Mouse (Mus musculus) forebrain, embryonic 15.5 days (tissue): Measurements from ENCODE around the gene Adarb2. TPM values are rescaled to one million over a fixed set of nuclear protein-coding genes. Genes with fewer than 3 reads are reported as not detected.

Experiments used
- ATAC-seq: fragments of 200-750 bp; cut with Nextera tagmentation; replicated peaks from 2 replicates; pipeline ENCODE4 v1.8.0; 2017; ENCODE audit warnings: mild to moderate bottlenecking, moderate TSS enrichment, moderate library complexity
- H3K27ac ChIP-seq: fragments of 300-500 bp; sonication (generic); replicated peaks from 2 replicates; pipeline ENCODE4 v1.5.1; 2015; ENCODE audit warnings: mild to moderate bottlenecking, inconsistent platforms
- H3K27me3 ChIP-seq: fragments of 300-500 bp; sonication (generic); 2 replicates; pipeline ENCODE4 v1.6.1; 2015; ENCODE audit warnings: inconsistent platforms
- H3K36me3 ChIP-seq: fragments of 300-500 bp; sonication (generic); 2 replicates; pipeline ENCODE4 v1.6.1; 2015; ENCODE audit warnings: mild to moderate bottlenecking, inconsistent platforms
- H3K4me1 ChIP-seq: fragments of 300-500 bp; sonication (generic); 2 replicates; pipeline ENCODE4 v1.6.1; 2015; ENCODE audit warnings: inconsistent platforms
- H3K4me2 ChIP-seq: fragments of 300-500 bp; sonication (generic); replicated peaks from 2 replicates; pipeline ENCODE4 v1.6.1; 2015; ENCODE audit warnings: mild to moderate bottlenecking, inconsistent platforms
- H3K4me3 ChIP-seq: fragments of 300-500 bp; sonication (generic); 2 replicates; pipeline ENCODE4 v1.5.1; 2015; ENCODE audit warnings: mild to moderate bottlenecking, inconsistent platforms
- H3K9ac ChIP-seq: fragments of 300-500 bp; sonication (generic); replicated peaks from 2 replicates; pipeline ENCODE4 v1.6.1; 2015; ENCODE audit warnings: mild to moderate bottlenecking, inconsistent platforms
- H3K9me3 ChIP-seq: fragments of 300-500 bp; sonication (generic); 2 replicates; pipeline ENCODE4 v1.6.1; 2016; ENCODE audit warnings: inconsistent platforms
- WGBS: fragments of 180-500 bp; shearing (Covaris S2); methylation state at CpG from one replicate; pipeline ENCODE4 v1.1.7; 2015; ENCODE audit warnings: mixed read lengths; 5-methylcytosine and 5-hydroxymethylcytosine counted together
- polyA plus RNA-seq: library from polyadenylated mRNA; unstranded; fragments of >200 nt; fragmentation: Nextera tagmentation; extraction: Ambion mirVana; gene quantifications from 2 replicates; pipeline ENCODE4 v1.2.1, GENCODE M21; 2015

Gene Adarb2
- polyA plus RNA-seq, 1 experiment from 2014 or later, result 19.9 TPM

GRCm38 (mm10) chr13:8519204-8519603 lies 316.5 kb downstream of the Adarb2 start:
- ATAC-seq, result no peak
- no peaks in the 10 kb centered on the region for H3K36me3 ChIP-seq
- H3K4me1 ChIP-seq, result no peaks in the 10 kb centered on the region
- H3K4me3 ChIP-seq, result no peak overlapping the region
- no peaks in the 10 kb centered on the region for H3K9me3 ChIP-seq
- H3K9ac ChIP-seq, result no peak overlapping the region
- H3K27ac ChIP-seq, result no peak overlapping the region
- 80% methylated on average over 5 of the region's 5 CpGs for WGBS
- no peaks in the 10 kb centered on the region for H3K27me3 ChIP-seq
- H3K4me2 ChIP-seq, result no peak overlapping the region

GRCm38 (mm10) chr13:8525748-8526631 lies 323.3 kb downstream of the Adarb2 start:
- ATAC-seq, result no peak

GRCm38 (mm10) chr13:8534265-8535113 lies 331.8 kb downstream of the Adarb2 start:
- no peak overlapping the region for H3K27ac ChIP-seq
- WGBS, result 88% methylated on average over 9 of the region's 9 CpGs
- no peaks in the 10 kb centered on the region for H3K4me1 ChIP-seq
- H3K27me3 ChIP-seq, result no peaks in the 10 kb centered on the region
- H3K9me3 ChIP-seq, result no peaks in the 10 kb centered on the region
- H3K4me2 ChIP-seq, result no peak overlapping the region
- ATAC-seq, result no peak
- no peak overlapping the region for H3K9ac ChIP-seq
- H3K36me3 ChIP-seq, result no peaks in the 10 kb centered on the region
- no peak overlapping the region for H3K4me3 ChIP-seq

More at GRCm38 (mm10) chr13:8525748-8526631, 323.3 kb downstream of the Adarb2 start:
- Histone ChIP-seq H3K9me3 (no peaks in the 10 kb centered on the region), H3K4me1 (no peaks in the 10 kb centered on the region), H3K9ac (no peak overlapping the region), H3K27me3 (no peaks in the 10 kb centered on the region), H3K36me3 (no peaks in the 10 kb centered on the region), H3K4me3 (no peak overlapping the region), H3K4me2 (no peak overlapping the region), H3K27ac (no peak overlapping the region)
- WGBS, result 51% methylated on average over 9 of the region's 9 CpGs

DNA sequence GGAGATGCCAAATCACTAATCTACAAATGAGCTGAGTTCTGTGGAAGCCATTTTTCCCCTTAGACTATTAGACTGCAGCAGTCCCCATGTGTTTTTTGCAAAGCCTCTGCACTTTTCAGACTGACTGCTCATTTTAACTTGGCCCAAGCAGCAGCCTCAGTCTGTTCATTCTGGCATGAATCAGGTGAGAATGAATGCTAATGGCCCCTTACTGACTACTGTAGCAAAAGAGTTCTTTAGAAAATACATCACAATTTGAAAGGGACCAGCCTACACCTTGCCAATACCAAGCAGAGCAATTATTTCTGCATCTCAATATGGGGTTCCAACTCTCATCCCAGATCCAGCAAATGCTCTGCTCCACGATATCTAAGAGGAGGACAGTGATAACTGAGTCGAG lies 335.8 kb downstream of the Adarb2 start:
- WGBS, result 71% methylated on average over 2 of the region's 2 CpGs
- no peak overlapping the region for H3K27ac ChIP-seq
- H3K9me3 ChIP-seq, result no peaks in the 10 kb centered on the region
- no peaks in the 10 kb centered on the region for H3K4me1 ChIP-seq
- no peak overlapping the region for H3K4me3 ChIP-seq
- no peaks in the 10 kb centered on the region for H3K36me3 ChIP-seq
- H3K9ac ChIP-seq, result no peak overlapping the region
- ATAC-seq, result peak; percentile 77
- no peak overlapping the region for H3K4me2 ChIP-seq
- H3K27me3 ChIP-seq, result no peaks in the 10 kb centered on the region

DNA sequence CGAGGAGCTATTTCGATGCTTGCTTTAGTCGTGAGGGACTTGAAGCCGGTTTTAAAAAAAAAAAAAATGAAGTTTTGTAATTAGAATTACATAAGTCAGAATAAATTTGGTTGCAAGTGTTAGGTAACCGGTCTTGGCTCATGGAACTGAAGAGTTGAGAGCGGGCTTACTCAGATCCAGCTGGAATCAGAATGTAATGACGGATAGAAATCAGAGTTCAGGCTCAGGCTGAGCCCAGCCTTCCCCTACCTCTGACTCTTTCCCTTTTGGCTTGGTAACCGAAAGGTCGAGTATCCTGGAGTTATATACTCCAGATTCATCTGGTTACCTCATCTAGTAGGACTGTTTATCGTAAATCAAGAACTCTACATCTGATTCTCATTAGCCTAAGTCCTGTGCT lies 336.2 kb downstream of the Adarb2 start:
- 87% methylated on average over 10 of the region's 10 CpGs for WGBS
- no peak overlapping the region for H3K4me3 ChIP-seq

GRCm38 (mm10) chr13:8542684-8543083 lies 340.0 kb downstream of the Adarb2 start:
- Histone ChIP-seq H3K9ac (no peak overlapping the region), H3K27ac (no peak overlapping the region), H3K4me2 (no peak overlapping the region), H3K36me3 (no peaks in the 10 kb centered on the region), H3K9me3 (no peaks in the 10 kb centered on the region), H3K4me3 (no peak overlapping the region), H3K27me3 (no peaks in the 10 kb centered on the region), H3K4me1 (no peaks in the 10 kb centered on the region)
- ATAC-seq, result no peak
- 89% methylated on average over 2 of the region's 2 CpGs for WGBS

More for the DNA sequence above, 336.2 kb downstream of the Adarb2 start:
- H3K27me3 ChIP-seq, result no peaks in the 10 kb centered on the region
- no peak overlapping the region for H3K9ac ChIP-seq
- no peaks in the 10 kb centered on the region for H3K4me1 ChIP-seq
- no peak overlapping the region for H3K4me2 ChIP-seq
- no peak overlapping the region for H3K27ac ChIP-seq
- no peaks in the 10 kb centered on the region for H3K9me3 ChIP-seq
- no peaks in the 10 kb centered on the region for H3K36me3 ChIP-seq
- no peak for ATAC-seq

DNA sequence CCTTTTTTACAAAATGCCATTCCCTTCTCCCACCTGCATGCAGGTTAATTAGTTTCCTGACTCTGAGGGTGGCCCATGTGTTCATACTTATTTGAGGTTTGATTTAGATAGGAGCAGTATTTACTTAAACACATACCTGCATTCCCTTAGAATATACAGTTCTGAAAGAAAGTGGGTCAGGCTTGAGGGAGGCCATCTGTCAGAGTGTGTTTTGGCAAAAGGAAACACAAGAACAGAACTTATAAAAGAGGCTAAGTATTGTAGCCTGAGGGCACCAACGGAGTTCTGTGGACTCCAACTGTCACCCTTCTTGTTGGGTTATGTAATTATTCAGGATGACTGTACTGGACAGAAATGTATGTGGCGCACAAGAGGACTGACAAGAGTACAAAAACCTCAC lies 349.6 kb downstream of the Adarb2 start:
- H3K4me2 ChIP-seq, result no peak overlapping the region
- H3K9ac ChIP-seq, result no peak overlapping the region
- H3K27me3 ChIP-seq, result no peaks in the 10 kb centered on the region
- no peaks in the 10 kb centered on the region for H3K9me3 ChIP-seq
- no peak overlapping the region for H3K4me3 ChIP-seq
- ATAC-seq, result no peak
- no peak overlapping the region for H3K27ac ChIP-seq
- WGBS, result 68% methylated on average over 2 of the region's 2 CpGs
- no peaks in the 10 kb centered on the region for H3K36me3 ChIP-seq
- no peaks in the 10 kb centered on the region for H3K4me1 ChIP-seq

DNA sequence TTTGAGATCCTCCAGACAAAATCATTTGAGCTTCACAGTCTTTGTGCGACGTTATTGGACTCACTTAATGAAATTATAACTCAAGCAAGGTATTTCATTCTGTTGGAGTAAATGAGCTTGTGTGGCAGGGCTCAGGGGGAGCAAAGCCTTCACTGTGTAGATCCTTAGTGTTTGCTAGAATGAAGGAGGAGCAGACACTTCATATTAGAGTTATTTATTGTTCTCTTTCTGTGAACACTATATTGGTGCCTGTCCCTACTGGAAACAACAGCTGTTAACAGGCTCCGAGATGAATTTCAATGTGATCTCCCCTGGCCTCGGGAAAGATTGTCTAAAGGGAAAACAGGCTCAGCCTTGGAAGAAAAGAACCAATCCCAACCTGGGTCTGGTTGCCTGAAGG lies 355.1 kb downstream of the Adarb2 start:
- no peak for ATAC-seq
- Histone ChIP-seq H3K4me2 (no peak overlapping the region), H3K27me3 (no peaks in the 10 kb centered on the region), H3K4me1 (no peaks in the 10 kb centered on the region), H3K4me3 (no peak overlapping the region), H3K9me3 (no peaks in the 10 kb centered on the region), H3K36me3 (no peaks in the 10 kb centered on the region), H3K9ac (no peak overlapping the region), H3K27ac (no peak overlapping the region)
- 71% methylated on average over 4 of the region's 4 CpGs for WGBS

GRCm38 (mm10) chr13:8560485-8560884 lies 357.8 kb downstream of the Adarb2 start:
- Histone ChIP-seq H3K36me3 (no peaks in the 10 kb centered on the region), H3K27ac (no peak overlapping the region), H3K9me3 (no peaks in the 10 kb centered on the region), H3K4me3 (no peak overlapping the region), H3K27me3 (no peaks in the 10 kb centered on the region), H3K9ac (no peak overlapping the region), H3K4me1 (no peaks in the 10 kb centered on the region), H3K4me2 (no peak overlapping the region)
- ATAC-seq, result no peak; the same call in 1 of the 2 replicates

DNA sequence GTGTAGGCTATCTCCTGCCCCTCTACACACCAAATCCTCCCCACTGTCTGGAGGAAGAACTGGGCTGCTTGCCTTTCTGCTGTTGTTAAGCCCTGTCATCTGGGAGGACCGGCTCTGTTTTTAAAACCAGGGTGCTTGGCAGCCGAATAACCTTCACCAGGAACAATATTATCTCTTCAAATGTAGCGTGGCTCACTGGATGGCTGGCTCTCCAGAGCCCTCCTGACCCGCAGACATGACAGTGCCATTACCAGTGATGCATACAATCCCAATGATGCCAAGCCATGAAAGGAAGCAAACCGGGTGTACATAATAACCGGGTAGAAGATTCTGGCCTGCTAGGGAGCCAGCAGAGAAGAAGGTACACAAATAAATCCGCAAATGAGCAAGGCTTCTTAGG lies 360.5 kb downstream of the Adarb2 start:
- Histone ChIP-seq H3K27ac (no peak overlapping the region), H3K4me3 (no peak overlapping the region), H3K27me3 (no peaks in the 10 kb centered on the region), H3K4me2 (no peak overlapping the region), H3K36me3 (no peaks in the 10 kb centered on the region), H3K4me1 (peaks cover 15% of the 10 kb centered on the region; the same call in 1 of the 2 replicates), H3K9ac (no peak overlapping the region), H3K9me3 (no peaks in the 10 kb centered on the region)
- WGBS, result 80% methylated on average over 7 of the region's 7 CpGs
- ATAC-seq, result no peak

GRCm38 (mm10) chr13:8567111-8568026 lies 364.7 kb downstream of the Adarb2 start:
- WGBS, result 55% methylated on average over 15 of the region's 15 CpGs

More at GRCm38 (mm10) chr13:8567111-8568026, 364.7 kb downstream of the Adarb2 start:
- Histone ChIP-seq H3K36me3 (no peaks in the 10 kb centered on the region), H3K9ac (no peak overlapping the region), H3K4me2 (no peak overlapping the region; the same call in 1 of the 2 replicates), H3K27ac (peak overlapping the region; percentile 8; the same call in 1 of the 2 replicates), H3K9me3 (no peaks in the 10 kb centered on the region), H3K4me3 (no peak overlapping the region), H3K4me1 (peaks cover 15% of the 10 kb centered on the region; the same call in 1 of the 2 replicates), H3K27me3 (no peaks in the 10 kb centered on the region)
- peak; percentile 71 for ATAC-seq
